Mouse (Mus musculus) midbrain, embryonic 13.5 days (tissue): Measurements from ENCODE around the gene Gm28434. TPM values are rescaled to one million over a fixed set of nuclear protein-coding genes. Genes with fewer than 3 reads are reported as not detected.

Experiments
- polyA plus RNA-seq: library from polyadenylated mRNA; unstranded; fragments of >200 nt; fragmentation: Nextera tagmentation; extraction: Ambion mirVana; gene quantifications from 2 replicates; pipeline ENCODE4 v1.2.1, GENCODE M21; 2015

Gene Gm28434
- polyA plus RNA-seq, 1 experiment from 2014 or later, result not detected

Other genes starting within 250 kb of the Gm28434 start
- not detected in 2 replicates for gene Csn1s2a, start 194.9 kb upstream of the Gm28434 start, polyA plus RNA-seq
- gene Csn1s2b, start 161.4 kb upstream of the Gm28434 start, polyA plus RNA-seq, result not detected in 2 replicates
- not detected in 2 replicates for gene Prr27, start 143.8 kb upstream of the Gm28434 start, polyA plus RNA-seq
- gene Odam, start 84.5 kb upstream of the Gm28434 start, polyA plus RNA-seq, result not detected in 2 replicates
- not detected in 2 replicates for gene Csn3, start 43.9 kb upstream of the Gm28434 start, polyA plus RNA-seq
- gene 2310003L06Rik, start 58 bp upstream of the Gm28434 start, polyA plus RNA-seq, result not detected in 2 replicates
- gene Cabs1, start 9.9 kb downstream of the Gm28434 start, polyA plus RNA-seq, result not detected in 2 replicates
- gene Smr3a, start 33.0 kb downstream of the Gm28434 start, polyA plus RNA-seq, result not detected in 2 replicates
- gene Smr2, start 117.0 kb downstream of the Gm28434 start, polyA plus RNA-seq, result not detected in 2 replicates
- not detected in 2 replicates for gene Gm11116, start 142.0 kb downstream of the Gm28434 start, polyA plus RNA-seq
- not detected in 2 replicates for gene Gm11115, start 184.6 kb downstream of the Gm28434 start, polyA plus RNA-seq